Mouse (Mus musculus): Measurements from ENCODE around the gene Itpr2.

- TF ChIP-seq GATA1 (IDR thresholded peaks at IDR 0.05; ENCODE audit: borderline replicate concordance, low read length) (no peak), FLI1 (IDR thresholded peaks at IDR 0.05; ENCODE audit: low read length) (no peak)
Observed at GRCm38 (mm10) chr6:146395616-146396015, 106.4 kb downstream of the Itpr2 start.

Measured in megakaryocyte, embryonic 14.5 days (primary cell).